Mouse (Mus musculus) liver, embryonic 18 days (tissue): ENCODE results near the gene Caprin2. TPM values are rescaled to one million over a fixed set of nuclear protein-coding genes. Genes with fewer than 3 reads are reported as not detected.

ENCODE experiments used
- polyA plus RNA-seq: library from polyadenylated mRNA; depleted of rRNA; stranded (reverse); fragments of >200 nt; gene quantifications from 2 replicates; pipeline ENCODE4 v1.2.3, GENCODE M21; 2012; rRNA removed

Gene Caprin2
- 3.7 and 4.5 TPM in 2 replicates for polyA plus RNA-seq

DNA sequence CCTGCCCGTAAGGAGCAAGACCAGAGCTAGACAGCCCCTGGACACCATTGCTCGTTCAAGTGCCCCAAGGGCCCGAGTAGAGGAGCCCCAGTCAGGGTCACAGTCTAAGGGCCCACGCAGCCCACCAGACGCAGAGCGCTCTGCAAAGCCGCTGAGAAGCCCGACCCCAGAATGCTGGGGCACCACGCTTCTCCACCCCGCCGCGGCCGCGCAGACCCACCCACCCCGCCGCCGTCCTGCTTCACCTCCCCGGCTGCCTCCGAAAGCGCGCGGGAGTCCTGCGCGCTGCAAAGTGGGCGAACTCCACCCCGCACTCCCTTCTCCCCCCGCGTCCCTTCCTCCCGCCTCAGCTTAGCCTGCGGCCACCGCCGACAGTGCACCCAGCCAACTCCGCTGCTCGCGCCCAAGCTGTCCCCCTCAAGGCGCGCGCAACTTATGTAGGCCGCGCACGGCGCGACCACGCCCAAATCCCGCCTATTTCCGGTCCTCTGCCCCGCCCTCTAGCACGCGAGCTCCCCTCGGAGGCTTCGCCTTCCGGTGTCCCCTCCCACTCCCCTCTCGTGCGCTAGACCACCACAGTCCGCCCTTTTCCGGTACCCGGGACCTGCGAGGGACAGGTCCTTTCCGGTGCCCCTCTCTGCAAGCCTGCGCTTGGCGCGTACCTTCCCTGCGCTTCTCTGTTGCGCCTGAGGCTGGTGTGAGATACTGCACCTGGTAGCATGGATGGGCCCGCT is at the start of gene Caprin2:
Caprin2 (minus strand) TSS at position 465 of the 734 bp plus-strand sequence.

DNA sequence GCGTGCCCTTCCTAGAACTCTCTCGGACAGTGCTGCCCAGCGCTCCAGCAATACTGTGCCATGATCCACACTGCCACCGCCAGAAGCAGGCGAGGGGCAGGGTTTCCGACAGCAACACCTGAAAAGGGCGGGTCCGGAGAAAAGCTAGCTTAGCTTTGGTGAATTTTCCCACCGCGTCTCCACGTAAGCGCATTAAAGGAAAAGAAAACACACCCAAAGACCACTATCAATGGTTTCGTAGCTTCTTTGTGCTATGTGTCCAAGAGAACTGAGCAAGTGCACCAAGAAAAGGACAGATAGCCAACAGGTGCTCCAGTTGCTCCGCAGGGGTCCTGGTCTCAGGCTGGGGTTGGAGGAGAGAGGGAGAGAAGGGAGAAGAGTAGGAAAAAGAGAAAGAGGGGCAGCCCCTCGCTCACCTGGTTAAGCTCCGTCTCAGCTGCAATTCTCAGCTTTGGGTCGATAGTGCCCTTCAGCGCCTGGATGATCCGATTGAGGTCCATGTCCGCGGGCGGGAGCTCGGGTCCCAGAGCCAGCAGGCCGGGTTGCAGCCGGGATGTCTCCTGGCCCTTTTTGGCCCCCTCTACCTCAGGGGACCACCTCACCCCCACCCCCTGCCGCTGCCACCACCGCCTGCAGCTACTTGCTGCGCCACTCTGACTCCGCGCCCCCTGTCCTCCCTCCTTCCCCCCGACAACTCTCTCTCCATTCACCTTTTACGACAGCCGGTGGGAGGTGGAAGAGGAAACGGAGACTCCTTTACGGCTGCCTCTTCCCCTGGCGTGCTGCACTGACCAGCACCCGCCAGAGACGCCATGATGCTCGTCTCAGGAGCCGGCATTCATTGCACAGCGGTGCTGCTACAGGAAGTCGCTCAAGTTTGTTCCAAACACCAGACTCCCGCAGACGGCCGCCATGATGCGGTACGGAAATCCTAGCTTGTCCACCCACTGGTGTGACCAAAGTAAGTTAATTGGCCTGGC is 65.0 kb downstream of the Caprin2 start, which contains the start of gene Ipo8:
Ipo8 (minus strand) TSS at position 720 of the 980 bp plus-strand sequence.

Other genes starting within 250 kb of the Caprin2 start
- 5.1 and 5.3 TPM in 2 replicates for gene Ipo8, start 64.8 kb downstream of the Caprin2 start, polyA plus RNA-seq
- gene Sinhcaf, start 50.2 kb upstream of the Caprin2 start, polyA plus RNA-seq: 5.0 and 5.5 TPM in 2 replicates
- 4.1 and 4.2 TPM in 2 replicates for gene Dennd5b, start 205.4 kb upstream of the Caprin2 start, polyA plus RNA-seq
- gene Gm10203, start 233.9 kb upstream of the Caprin2 start, polyA plus RNA-seq: not detected in 2 replicates
- 8.9 and 9.6 TPM in 2 replicates for gene Etfbkmt, start 243.6 kb upstream of the Caprin2 start, polyA plus RNA-seq